Mouse (Mus musculus) lung, postnatal 0 days (tissue): Measurements from ENCODE around the gene Hlcs. TPM values are rescaled to one million over a fixed set of nuclear protein-coding genes. Genes with fewer than 3 reads are reported as not detected.

ENCODE experiments used
- ATAC-seq: fragments of 200-750 bp; cut with Nextera tagmentation; 2 replicates; pipeline ENCODE4 v1.8.0; 2017; ENCODE audit warnings: moderate library complexity
- DNase-seq: peaks from one replicate; pipeline ENCODE4 v3.0.0-alpha.2; 2016; ENCODE audit warnings: low spot score
- H3K27ac ChIP-seq: fragments of 300-500 bp; sonication (generic); 2 replicates; pipeline ENCODE4 v1.5.1; 2014; ENCODE audit warnings: antibody characterized with exemption, mild to moderate bottlenecking, low read length, mixed read lengths
- H3K27me3 ChIP-seq: fragments of 300-500 bp; sonication (generic); replicated peaks from 2 replicates; pipeline ENCODE4 v1.6.1; 2014; ENCODE audit warnings: low read length, mixed read lengths; ENCODE audit not compliant: insufficient read depth
- H3K36me3 ChIP-seq: fragments of 300-500 bp; sonication (generic); 2 replicates; pipeline ENCODE4 v1.6.1; 2014; ENCODE audit warnings: low read length, mixed read lengths; ENCODE audit not compliant: insufficient read depth
- H3K4me1 ChIP-seq: fragments of 300-500 bp; sonication (generic); 2 replicates; pipeline ENCODE4 v1.6.1; 2014; ENCODE audit warnings: antibody characterized with exemption, low read depth, low read length, mixed read lengths; ENCODE audit not compliant: insufficient read depth
- H3K4me2 ChIP-seq: fragments of 300-500 bp; sonication (generic); replicated peaks from 2 replicates; pipeline ENCODE4 v1.6.1; 2014; ENCODE audit warnings: low read depth, mild to moderate bottlenecking, low read length, moderate library complexity, mixed read lengths
- H3K4me3 ChIP-seq: fragments of 300-500 bp; sonication (generic); 2 replicates; pipeline ENCODE4 v1.5.1; 2014; ENCODE audit warnings: low read depth, low read length
- H3K9ac ChIP-seq: fragments of 300-500 bp; sonication (generic); replicated peaks from 2 replicates; pipeline ENCODE4 v1.6.1; 2014; ENCODE audit warnings: low read depth, mild to moderate bottlenecking
- H3K9me3 ChIP-seq: fragments of 300-500 bp; sonication (generic); 2 replicates; pipeline ENCODE4 v1.6.1; 2016; ENCODE audit warnings: low read length, mixed read lengths
- CTCF ChIP-seq: IDR thresholded peaks from 2 replicates; pipeline ENCODE4 v1.5.1; 2016; ENCODE audit warnings: antibody characterized with exemption, mild to moderate bottlenecking
- EP300 ChIP-seq: IDR thresholded peaks from 2 replicates; pipeline ENCODE4 v1.6.1; 2016; ENCODE audit warnings: antibody characterized with exemption, mild to moderate bottlenecking, control low read depth
- WGBS: fragments of 180-500 bp; shearing (Covaris S2); extraction: QIAGEN DNeasy Blood & Tissue Kit; methylation state at CpG from one replicate; pipeline ENCODE4 v1.1.7; 2014; 5-methylcytosine and 5-hydroxymethylcytosine counted together
- polyA plus RNA-seq: library from polyadenylated mRNA; unstranded; fragments of >200 nt; fragmentation: Nextera tagmentation; extraction: Ambion mirVana; gene quantifications from 2 replicates; pipeline ENCODE4 v1.2.1, GENCODE M21; 2015

Gene Hlcs
- polyA plus RNA-seq, 1 experiment from 2014 or later = 4.6 TPM

DNA sequence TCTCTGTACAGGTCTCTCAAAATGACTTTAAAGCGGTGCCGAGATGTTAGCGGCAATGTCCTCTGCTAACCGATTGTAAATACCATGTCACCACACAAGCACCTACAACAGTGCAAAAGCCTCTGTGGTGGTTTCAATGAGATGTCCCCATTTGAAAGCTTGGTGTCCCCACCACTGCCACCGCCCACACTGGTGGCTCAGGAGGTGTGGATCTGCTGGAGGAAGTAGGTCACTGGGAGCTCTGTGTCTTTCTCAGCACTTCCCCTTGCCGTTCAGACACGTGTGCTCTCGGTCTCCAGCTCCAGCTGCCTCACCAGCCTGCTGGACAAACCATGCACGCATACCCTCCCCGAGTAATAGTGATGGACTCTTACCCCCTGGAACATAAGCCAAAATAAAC lies 72.2 kb downstream of the Hlcs start:
- Histone ChIP-seq H3K36me3 (no peaks in the 10 kb centered on the region), H3K27ac (no peak overlapping the region), H3K9ac (no peak overlapping the region), H3K9me3 (no peaks in the 10 kb centered on the region), H3K4me2 (no peak overlapping the region), H3K4me3 (no peak overlapping the region), H3K4me1 (no peaks in the 10 kb centered on the region), H3K27me3 (no peaks in the 10 kb centered on the region)
- peak; percentile 56 for DNase-seq
- WGBS = 82% methylated on average over 10 of the region's 10 CpGs
- TF ChIP-seq EP300 = no peak
- no peak for TF ChIP-seq CTCF
- ATAC-seq = no peak

DNA sequence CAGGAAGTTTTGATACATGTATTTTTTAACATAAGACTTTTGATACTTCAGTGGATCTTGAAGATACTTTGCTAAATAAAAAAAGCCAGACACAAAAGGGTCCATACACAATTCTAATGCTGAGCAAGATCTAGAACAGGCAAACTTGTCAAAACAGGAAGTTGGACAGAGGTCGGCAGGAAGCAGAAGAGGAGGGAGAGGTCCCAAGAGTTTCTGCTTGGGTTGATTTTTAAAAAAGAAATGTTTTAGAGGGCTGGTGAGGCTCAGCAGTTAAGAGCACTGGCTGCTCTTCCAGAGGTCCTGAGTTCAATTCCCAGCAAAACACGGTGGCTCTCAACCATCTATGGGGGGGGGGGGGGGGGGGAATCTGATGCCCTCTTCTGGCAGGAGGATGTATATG lies 73.2 kb downstream of the Hlcs start:
- H3K27ac ChIP-seq = no peak overlapping the region
- H3K36me3 ChIP-seq = no peaks in the 10 kb centered on the region
- H3K9ac ChIP-seq = no peak overlapping the region
- H3K4me2 ChIP-seq = no peak overlapping the region
- no peaks in the 10 kb centered on the region for H3K9me3 ChIP-seq
- H3K27me3 ChIP-seq = no peaks in the 10 kb centered on the region
- ATAC-seq (no peak), DNase-seq (no peak)
- H3K4me3 ChIP-seq = no peak overlapping the region
- WGBS = 13% methylated on average over 2 of the region's 2 CpGs
- peak; percentile 8; the same call in 1 of the 2 replicates for TF ChIP-seq CTCF
- no peak for TF ChIP-seq EP300
- no peaks in the 10 kb centered on the region for H3K4me1 ChIP-seq

DNA sequence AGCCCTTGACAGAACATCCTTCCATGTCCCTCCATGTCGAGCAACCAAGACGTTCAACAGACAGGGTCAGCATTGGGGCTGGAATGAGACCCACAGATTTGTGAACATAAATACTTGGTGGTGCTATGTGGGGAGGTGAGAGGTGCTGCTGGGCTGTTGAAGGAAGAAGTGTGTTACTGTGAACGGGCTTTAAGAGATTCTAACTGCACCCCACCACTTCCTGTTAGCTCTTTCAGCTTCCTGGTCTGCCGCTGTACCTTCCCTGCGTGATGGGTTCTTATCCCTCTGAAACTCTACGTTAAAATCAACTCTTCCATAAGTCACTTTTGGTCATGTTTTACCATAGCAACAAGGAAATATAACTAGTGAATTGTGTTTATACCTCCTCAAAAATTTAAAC lies 73.8 kb downstream of the Hlcs start:
- DNase-seq (no peak), ATAC-seq (no peak)
- no peak overlapping the region for H3K9ac ChIP-seq
- H3K36me3 ChIP-seq = no peaks in the 10 kb centered on the region
- no peak overlapping the region for H3K27ac ChIP-seq
- WGBS = 72% methylated on average over 6 of the region's 6 CpGs
- H3K9me3 ChIP-seq = no peaks in the 10 kb centered on the region
- H3K4me1 ChIP-seq = no peaks in the 10 kb centered on the region
- no peaks in the 10 kb centered on the region for H3K27me3 ChIP-seq
- H3K4me3 ChIP-seq = no peak overlapping the region
- no peak overlapping the region for H3K4me2 ChIP-seq
- TF ChIP-seq EP300 (no peak), CTCF (no peak)

DNA sequence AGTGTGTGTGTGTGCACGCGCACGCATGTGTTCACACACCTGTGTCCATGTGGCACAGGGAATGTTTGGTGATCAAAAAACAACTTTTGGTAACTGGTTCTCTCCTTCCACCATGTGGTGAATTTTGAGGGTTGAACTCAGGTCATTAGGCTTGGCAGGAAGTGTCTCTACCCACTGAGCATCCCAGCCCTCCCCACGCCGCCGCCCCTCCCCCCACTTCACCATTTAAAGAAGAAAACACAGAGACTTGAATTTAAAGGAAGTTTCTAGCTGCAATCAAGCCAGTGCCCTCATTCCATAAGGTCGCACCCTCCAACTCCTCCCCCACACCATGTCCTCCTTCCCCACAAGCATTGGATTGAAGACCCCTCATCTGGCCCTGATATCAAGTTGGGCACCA lies 74.2 kb downstream of the Hlcs start:
- WGBS = 90% methylated on average over 7 of the region's 7 CpGs
- H3K9ac ChIP-seq = no peak overlapping the region
- no peaks in the 10 kb centered on the region for H3K4me1 ChIP-seq
- H3K9me3 ChIP-seq = no peaks in the 10 kb centered on the region
- no peaks in the 10 kb centered on the region for H3K36me3 ChIP-seq
- TF ChIP-seq EP300 (no peak), CTCF (no peak)
- ATAC-seq (no peak), DNase-seq (no peak)
- H3K4me2 ChIP-seq = no peak overlapping the region
- no peak overlapping the region for H3K4me3 ChIP-seq
- no peak overlapping the region for H3K27ac ChIP-seq
- no peaks in the 10 kb centered on the region for H3K27me3 ChIP-seq

DNA sequence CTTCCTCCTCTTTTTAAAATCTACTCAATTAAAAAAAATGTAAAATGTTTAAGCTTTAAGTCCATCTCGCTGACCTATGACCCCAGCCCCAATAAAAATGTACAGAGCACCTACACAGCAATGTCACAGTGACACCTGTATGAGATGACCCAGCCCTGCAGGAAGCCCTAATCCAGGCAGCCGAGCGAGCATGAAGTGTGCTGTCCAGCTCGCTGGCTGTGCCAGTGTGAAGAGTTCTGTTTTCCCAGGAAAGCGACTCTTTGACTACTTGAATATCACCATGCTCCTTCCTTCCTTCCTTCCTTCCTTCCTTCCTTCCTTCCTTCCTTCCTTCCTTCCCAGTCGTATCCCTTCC lies 76.3 kb downstream of the Hlcs start:
- TF ChIP-seq CTCF = no peak
- TF ChIP-seq EP300 = no peak
- Histone ChIP-seq H3K27ac (no peak overlapping the region), H3K4me2 (no peak overlapping the region), H3K27me3 (no peaks in the 10 kb centered on the region), H3K36me3 (no peaks in the 10 kb centered on the region), H3K4me3 (no peak overlapping the region), H3K9me3 (no peaks in the 10 kb centered on the region), H3K9ac (no peak overlapping the region), H3K4me1 (no peaks in the 10 kb centered on the region)
- no peak for ATAC-seq
- 65% methylated on average over 6 of the region's 6 CpGs for WGBS
- DNase-seq = no peak

DNA sequence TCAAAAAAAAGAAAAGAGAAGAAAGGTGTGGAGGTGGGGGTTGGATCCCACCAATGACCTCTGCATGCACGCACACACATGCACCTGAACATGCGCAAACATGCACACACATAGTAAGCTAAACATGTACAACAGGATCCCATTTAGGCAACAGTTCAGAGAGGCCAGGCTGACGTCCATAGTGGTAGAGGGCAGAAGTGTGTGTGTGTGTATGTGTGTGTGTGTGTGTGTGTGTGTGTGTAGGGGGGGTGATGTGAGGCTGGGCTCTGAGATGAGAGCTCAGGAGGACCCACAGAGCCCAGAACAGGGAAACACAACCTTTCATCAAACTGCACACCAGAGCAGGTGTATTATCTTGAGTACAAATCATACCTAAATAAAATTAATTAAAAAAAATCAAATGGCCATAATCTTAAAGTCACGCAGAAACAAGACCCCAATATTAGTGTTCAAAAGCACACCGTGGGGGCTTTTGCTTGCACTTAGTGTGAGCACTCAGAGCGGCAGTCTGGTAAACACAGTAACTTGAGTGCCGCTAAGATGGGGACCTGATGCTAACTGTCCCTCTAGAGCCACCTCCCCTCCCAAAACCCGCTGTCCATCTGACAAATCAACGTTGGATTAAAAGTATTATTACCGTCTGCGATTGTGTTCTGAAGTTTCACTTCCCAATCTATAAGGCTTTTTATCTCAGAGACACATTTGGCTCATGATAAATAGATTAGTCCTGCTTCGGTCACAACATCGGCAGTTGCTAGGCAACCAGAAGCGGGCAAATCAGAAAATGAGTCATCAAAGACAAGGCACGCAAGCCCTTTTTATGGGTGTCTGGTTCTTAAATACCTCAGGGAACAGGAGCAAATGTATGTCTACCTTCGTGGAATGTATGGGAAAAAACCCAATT lies 76.9 kb downstream of the Hlcs start:
- Histone ChIP-seq H3K4me2 (no peak overlapping the region), H3K27me3 (no peaks in the 10 kb centered on the region), H3K9me3 (no peaks in the 10 kb centered on the region), H3K27ac (no peak overlapping the region), H3K4me3 (no peak overlapping the region), H3K4me1 (no peaks in the 10 kb centered on the region), H3K9ac (no peak overlapping the region), H3K36me3 (no peaks in the 10 kb centered on the region)
- DNase-seq = no peak
- no peak for TF ChIP-seq CTCF
- 59% methylated on average over 16 of the region's 16 CpGs for WGBS
- ATAC-seq = no peak
